24 mouse cellular contexts compared by ENCODE assay signal in genomic region chr17:29525613-29526012, GRCm38 (mm10). TPM values are rescaled to one million over a fixed set of nuclear protein-coding genes. Genes with fewer than 3 reads are reported as not detected.
A peak's percentile ranks its signal among the peaks of the same experiment; 100 is the strongest.
DNase-seq lines count a peak whose midpoint lies in the region; ATAC-seq and TF ChIP-seq lines count a peak whose summit lies in the region.
"Had no signal": no experiment of that assay in that cellular context is flagged by ENCODE, and none has a peak within 500 bp of the region (broad histone marks: within the 10 kb centered on the region; RNA-seq: fewer than 3 reads in every experiment).

No protein-coding gene starts in this region.

- no peak for DNase-seq in forebrain, postnatal 0 days
- DNase-seq in liver, postnatal 0 days = no peak
- no peak for DNase-seq in ES-E14 (ENCODE audit: low read depth, low spot score)
- peak; percentile 50 for DNase-seq in ZHBTc4 (ENCODE audit: low read depth, low spot score)
- no peak for DNase-seq in urinary bladder, postnatal 14 days (ENCODE audit: low spot score)
- DNase-seq: adrenal gland, adult 8-10 months; adrenal gland, postnatal 36 days; B cell, adult 2 months; cerebellum, adult 2 months; cerebellum, postnatal 10 days; gastrocnemius, postnatal 36 days; heart, adult 11 months; heart, postnatal 14 days had no signal

- H3K9ac ChIP-seq in forebrain, postnatal 0 days = no peak overlapping the region
- no peak overlapping the region for H3K9ac ChIP-seq in forebrain, embryonic 13.5 days
- no peak overlapping the region for H3K9ac ChIP-seq in liver, postnatal 0 days (replicated peaks)
- H3K9ac ChIP-seq in liver, embryonic 12.5 days = no peak overlapping the region
- no peak overlapping the region for H3K9ac ChIP-seq in ES-E14 (ENCODE audit: insufficient read depth, low read depth, low read length, poor library complexity, severe bottlenecking)
- H3K9ac ChIP-seq: heart, embryonic 15.5 days; hindbrain, embryonic 14.5 days had no signal

- TF ChIP-seq CTCF in forebrain, postnatal 0 days (IDR thresholded peaks at IDR 0.05; ENCODE audit: low read depth) = 0 out of 2 replicates have a peak, but pooled peaks have one; percentile 13
- TF ChIP-seq CTCF in liver, postnatal 0 days (IDR thresholded peaks at IDR 0.05; ENCODE audit: low read depth) = peak; percentile 21; the same call in 1 of the 2 replicates

- no peak for ATAC-seq in forebrain, postnatal 0 days
- no peak for ATAC-seq in forebrain, embryonic 13.5 days
- ATAC-seq in liver, postnatal 0 days = no peak
- no peak for ATAC-seq in liver, embryonic 12.5 days
- ATAC-seq: CD4-positive, CD25-positive, alpha-beta regulatory T cell, adult 4 months; forebrain, embryonic 14.5 days had no signal

- WGBS in forebrain, postnatal 0 days = 84% methylated on average over 2 of the region's 2 CpGs
- WGBS in forebrain, embryonic 13.5 days = 77% methylated on average over 2 of the region's 2 CpGs
- 77% methylated on average over 2 of the region's 2 CpGs for WGBS in liver, postnatal 0 days (ENCODE audit: insufficient replicate concordance)
- WGBS in liver, embryonic 12.5 days (ENCODE audit: insufficient replicate concordance) = 71% methylated on average over 2 of the region's 2 CpGs

- no peaks in the 10 kb centered on the region for H3K4me1 ChIP-seq in forebrain, postnatal 0 days (ENCODE audit: insufficient read depth)
- no peaks in the 10 kb centered on the region for H3K4me1 ChIP-seq in forebrain, embryonic 13.5 days
- no peaks in the 10 kb centered on the region for H3K4me1 ChIP-seq in liver, postnatal 0 days (ENCODE audit: insufficient read depth)
- no peaks in the 10 kb centered on the region for H3K4me1 ChIP-seq in liver, embryonic 12.5 days
- peaks cover 0 to 2% of the 10 kb centered on the region in 2 experiments; a peak in 1 of 4 replicates for H3K4me1 ChIP-seq in ES-E14 (ENCODE audit: control insufficient read depth in 2 of 2, insufficient read depth in 2 of 2, low read length in 2 of 2, poor library complexity in 1 of 2)
- H3K4me1 ChIP-seq: embryonic facial prominence, embryonic 10.5 days; heart, embryonic 15.5 days had no signal

- H3K4me2 ChIP-seq in forebrain, postnatal 0 days (ENCODE audit: low read depth) = no peak overlapping the region
- H3K4me2 ChIP-seq in forebrain, embryonic 13.5 days = no peak overlapping the region
- no peak overlapping the region for H3K4me2 ChIP-seq in liver, postnatal 0 days (ENCODE audit: low read depth, low read length)
- H3K4me2 ChIP-seq in liver, embryonic 12.5 days = no peak overlapping the region
- H3K4me2 ChIP-seq: heart, embryonic 11.5 days; heart, embryonic 15.5 days; hindbrain, embryonic 14.5 days had no signal

- H3K4me3 ChIP-seq in forebrain, postnatal 0 days (ENCODE audit: low read depth, low read length) = no peak overlapping the region
- no peak overlapping the region for H3K4me3 ChIP-seq in forebrain, embryonic 13.5 days
- H3K4me3 ChIP-seq in liver, postnatal 0 days (ENCODE audit: low read depth, low read length) = no peak overlapping the region
- H3K4me3 ChIP-seq in liver, embryonic 12.5 days = no peak overlapping the region
- H3K4me3 ChIP-seq in ES-E14 (ENCODE audit: insufficient read depth in 1 of 2, low read depth in 1 of 2, low read length in 2 of 2, poor library complexity in 1 of 2, severe bottlenecking in 1 of 2) = no peak overlapping the region
- H3K4me3 ChIP-seq: embryonic facial prominence, embryonic 10.5 days; heart, embryonic 15.5 days had no signal

- H3K27me3 ChIP-seq in forebrain, postnatal 0 days (ENCODE audit: insufficient read depth, low read length) = no peaks in the 10 kb centered on the region
- no peaks in the 10 kb centered on the region for H3K27me3 ChIP-seq in forebrain, embryonic 13.5 days
- no peaks in the 10 kb centered on the region for H3K27me3 ChIP-seq in liver, postnatal 0 days (ENCODE audit: insufficient read depth, low read length)
- no peaks in the 10 kb centered on the region for H3K27me3 ChIP-seq in liver, embryonic 12.5 days (replicated peaks)
- H3K27me3 ChIP-seq: heart, embryonic 15.5 days had no signal

- in situ Hi-C loops in ES-E14 (cut with MboI; ENCODE audit: low sequenced_read_pairs in 2 of 2, unreplicated experiment in 2 of 2) = no loop called here

- no peaks in the 10 kb centered on the region for H3K9me3 ChIP-seq in forebrain, postnatal 0 days (ENCODE audit: low read length)
- H3K9me3 ChIP-seq in forebrain, embryonic 13.5 days (replicated peaks) = no peaks in the 10 kb centered on the region; the same call in 1 of the 2 replicates
- H3K9me3 ChIP-seq in liver, postnatal 0 days (ENCODE audit: low read length) = peaks cover 2% of the 10 kb centered on the region; the same call in 1 of the 2 replicates
- H3K9me3 ChIP-seq in liver, embryonic 12.5 days (replicated peaks) = peaks cover 6% of the 10 kb centered on the region; the same call in 1 of the 2 replicates
- H3K9me3 ChIP-seq in ES-E14 (ENCODE audit: control insufficient read depth, insufficient read depth, low read depth, low read length) = no peaks in the 10 kb centered on the region
- H3K9me3 ChIP-seq: embryonic facial prominence, embryonic 10.5 days; heart, embryonic 15.5 days had no signal

- TF ChIP-seq EP300 in liver, postnatal 0 days (IDR thresholded peaks at IDR 0.05; ENCODE audit: low read depth) = no peak

- H3K27ac ChIP-seq in forebrain, postnatal 0 days (ENCODE audit: low read depth, low read length) = no peak overlapping the region
- H3K27ac ChIP-seq in forebrain, embryonic 13.5 days = no peak overlapping the region
- no peak overlapping the region for H3K27ac ChIP-seq in liver, postnatal 0 days (ENCODE audit: low read depth)
- no peak overlapping the region for H3K27ac ChIP-seq in liver, embryonic 12.5 days
- no peak overlapping the region for H3K27ac ChIP-seq in ES-E14 (ENCODE audit: insufficient read depth, low read depth, low read length, poor library complexity, severe bottlenecking)
- H3K27ac ChIP-seq: embryonic facial prominence, embryonic 10.5 days; heart, embryonic 15.5 days; hindbrain, embryonic 14.5 days had no signal

- no peaks in the 10 kb centered on the region for H3K36me3 ChIP-seq in forebrain, postnatal 0 days (ENCODE audit: insufficient read depth)
- no peaks in the 10 kb centered on the region for H3K36me3 ChIP-seq in forebrain, embryonic 13.5 days (ENCODE audit: poor library complexity, severe bottlenecking)
- no peaks in the 10 kb centered on the region for H3K36me3 ChIP-seq in liver, postnatal 0 days (replicated peaks; ENCODE audit: insufficient read depth, low read length)
- H3K36me3 ChIP-seq in liver, embryonic 12.5 days = no peaks in the 10 kb centered on the region
- H3K36me3 ChIP-seq in ES-E14 (ENCODE audit: control insufficient read depth, insufficient read depth, low read length, poor library complexity, severe bottlenecking) = no peaks in the 10 kb centered on the region
- H3K36me3 ChIP-seq: embryonic facial prominence, embryonic 10.5 days; heart, embryonic 15.5 days had no signal

TF ChIP-seq in ES-E14, 5 proteins besides CTCF, POLR2A, EP300 and RAD21:
- TF ChIP-seq HCFC1 (IDR thresholded peaks at IDR 0.05; ENCODE audit: borderline replicate concordance, insufficient read depth, low read length) (no peak), ZNF384 (IDR thresholded peaks at IDR 0.05; ENCODE audit: low read depth, low read length) (no peak), CHD2 (IDR thresholded peaks at IDR 0.05; ENCODE audit: low read depth, low read length) (no peak), ZC3H11A (IDR thresholded peaks at IDR 0.05; ENCODE audit: borderline replicate concordance, low read depth, low read length) (0 out of 2 replicates have a peak, but pooled peaks have one; percentile 5)

RNA-seq across cellular contexts. Expression of gene Gm17657, which starts 23.8 kb away (rescaled TPM):
- total RNA-seq in forebrain, postnatal 0 days (2014; rRNA removed) = not detected in 2 replicates
- polyA plus RNA-seq in forebrain, postnatal 0 days (2015; fragmentation: Nextera tagmentation; extraction: Ambion mirVana) = not detected in 2 replicates
- not detected in 2 replicates for polyA plus RNA-seq in forebrain, embryonic 13.5 days (2015; fragmentation: Nextera tagmentation; extraction: Ambion mirVana)
- polyA plus RNA-seq in liver, postnatal 0 days (2015; fragmentation: Nextera tagmentation; extraction: Ambion mirVana) = not detected in 2 replicates
- not detected in 2 replicates for polyA plus RNA-seq in liver, embryonic 12.5 days (2016; fragmentation: Nextera tagmentation; extraction: Ambion mirVana)
- total RNA-seq in ES-E14 (2012; rRNA removed) = 18.3 TPM in 2 replicates
- total RNA-seq: adrenal gland, adult 8-10 months; adrenal gland, postnatal 36 days; gastrocnemius, adult 8-10 months; gastrocnemius, postnatal 36 days; heart, postnatal 14 days; hematopoietic stem cell, adult 5-6 weeks had no signal
- polyA plus RNA-seq: CD4-positive, CD25-positive, alpha-beta regulatory T cell, adult 4 months; cerebellum, adult 2 months; embryonic facial prominence, embryonic 10.5 days; embryonic facial prominence, embryonic 14.5 days; forebrain, embryonic 14.5 days; heart, embryonic 11.5 days; heart, embryonic 15.5 days; hindbrain, embryonic 14.5 days had no signal

RNA-seq across cellular contexts. Expression of gene Tbc1d22b, which starts 24.0 kb away (rescaled TPM):
- total RNA-seq in forebrain, postnatal 0 days (2014; rRNA removed) = 35.5 and 38.8 TPM in 2 replicates
- polyA plus RNA-seq in forebrain, postnatal 0 days (2015; fragmentation: Nextera tagmentation; extraction: Ambion mirVana) = 22.4 and 29.3 TPM in 2 replicates
- polyA plus RNA-seq in forebrain, embryonic 13.5 days (2015; fragmentation: Nextera tagmentation; extraction: Ambion mirVana) = 17.7 and 20.1 TPM in 2 replicates
- 1.9 and 2.1 TPM in 2 replicates for polyA plus RNA-seq in liver, postnatal 0 days (2015; fragmentation: Nextera tagmentation; extraction: Ambion mirVana)
- 7.4 and 7.9 TPM in 2 replicates for polyA plus RNA-seq in liver, embryonic 12.5 days (2016; fragmentation: Nextera tagmentation; extraction: Ambion mirVana)
- 8.3 and 8.6 TPM in 2 replicates for total RNA-seq in ES-E14 (2012; rRNA removed)

RNA-seq across cellular contexts. Expression of gene Tmem217, which starts 26.6 kb away (rescaled TPM):
- total RNA-seq in forebrain, postnatal 0 days (2014; rRNA removed) = not detected in 2 replicates
- 0.16 and 0.74 TPM in 2 replicates for polyA plus RNA-seq in forebrain, postnatal 0 days (2015; fragmentation: Nextera tagmentation; extraction: Ambion mirVana)
- 1.2 and 1.3 TPM in 2 replicates for polyA plus RNA-seq in forebrain, embryonic 13.5 days (2015; fragmentation: Nextera tagmentation; extraction: Ambion mirVana)
- polyA plus RNA-seq in liver, postnatal 0 days (2015; fragmentation: Nextera tagmentation; extraction: Ambion mirVana) = not detected in 2 replicates
- polyA plus RNA-seq in liver, embryonic 12.5 days (2016; fragmentation: Nextera tagmentation; extraction: Ambion mirVana) = 0.67 and 0.68 TPM in 2 replicates
- 0.31 and 0.53 TPM in 2 replicates for total RNA-seq in ES-E14 (2012; rRNA removed)
- total RNA-seq: adrenal gland, postnatal 36 days; gastrocnemius, adult 8-10 months; gastrocnemius, postnatal 36 days; heart, postnatal 14 days; hematopoietic stem cell, adult 5-6 weeks had no signal
- polyA plus RNA-seq: forebrain, embryonic 14.5 days had no signal

RNA-seq across cellular contexts. Expression of gene Pim1, which starts 35.1 kb away (rescaled TPM):
- total RNA-seq in forebrain, postnatal 0 days (2014; rRNA removed) = 8.7 and 14.6 TPM in 2 replicates
- 10.3 and 12.0 TPM in 2 replicates for polyA plus RNA-seq in forebrain, postnatal 0 days (2015; fragmentation: Nextera tagmentation; extraction: Ambion mirVana)
- 21.0 and 22.0 TPM in 2 replicates for polyA plus RNA-seq in forebrain, embryonic 13.5 days (2015; fragmentation: Nextera tagmentation; extraction: Ambion mirVana)
- 35.6 and 57.1 TPM in 2 replicates for polyA plus RNA-seq in liver, postnatal 0 days (2015; fragmentation: Nextera tagmentation; extraction: Ambion mirVana)
- polyA plus RNA-seq in liver, embryonic 12.5 days (2016; fragmentation: Nextera tagmentation; extraction: Ambion mirVana) = 112 and 114 TPM in 2 replicates
- total RNA-seq in ES-E14 (2012; rRNA removed) = 75.3 and 82.0 TPM in 2 replicates
